ENCODE assay signal across 8 mouse cellular contexts in genomic region chr10:8973934-8974333, GRCm38 (mm10).
DNase-seq lines count a peak whose midpoint lies in the region; ATAC-seq and TF ChIP-seq lines count a peak whose summit lies in the region.
"Had no signal": no experiment of that assay in that cellular context is flagged by ENCODE, and none has a peak within 500 bp of the region (broad histone marks: within the 10 kb centered on the region; RNA-seq: fewer than 3 reads in every experiment).

No protein-coding gene starts in this region.

- no peak overlapping the region for H3K9ac ChIP-seq in liver, adult 2 months (ENCODE audit: low read depth, low read length)
- H3K9ac ChIP-seq in liver, embryonic 12.5 days: no peak overlapping the region
- no peak overlapping the region for H3K9ac ChIP-seq in intestine, embryonic 15.5 days
- H3K9ac ChIP-seq: midbrain, embryonic 15.5 days had no signal

- H3K27ac ChIP-seq in liver, adult 2 months (replicated peaks; ENCODE audit: insufficient read depth, low read depth, low read length): no peak overlapping the region
- no peak overlapping the region for H3K27ac ChIP-seq in liver, embryonic 12.5 days
- no peak overlapping the region for H3K27ac ChIP-seq in intestine, embryonic 15.5 days
- H3K27ac ChIP-seq: midbrain, embryonic 15.5 days had no signal

- no peak for ATAC-seq in liver, embryonic 12.5 days
- peak; percentile 32; the same call in 1 of the 2 replicates for ATAC-seq in intestine, embryonic 15.5 days
- ATAC-seq: midbrain, embryonic 15.5 days had no signal

- peak; percentile 55 for DNase-seq in liver, adult 2 months (ENCODE audit: extremely low read depth, low read depth, low spot score)
- DNase-seq in adipocyte (ENCODE audit: low spot score): peak; percentile 69
- DNase-seq in splenic B cell, adult 2 months (ENCODE audit: low read depth, low spot score): peak; percentile 79
- no peak for DNase-seq in left cerebral cortex, postnatal 10 days (ENCODE audit: extremely low spot score in 1 of 2, low spot score in 2 of 2)
- no peak for DNase-seq in yolk sac, embryonic 10.5 days (ENCODE audit: low spot score)

- WGBS in liver, adult 2 months: 62% methylated on average over 1 of the region's 1 CpGs
- WGBS in liver, embryonic 12.5 days (ENCODE audit: insufficient replicate concordance): 21% methylated on average over 1 of the region's 1 CpGs
- 78% methylated on average over 1 of the region's 1 CpGs for WGBS in intestine, embryonic 15.5 days

- no peaks in the 10 kb centered on the region for H3K9me3 ChIP-seq in liver, embryonic 12.5 days (replicated peaks)
- H3K9me3 ChIP-seq in intestine, embryonic 15.5 days: no peaks in the 10 kb centered on the region
- H3K9me3 ChIP-seq: midbrain, embryonic 15.5 days had no signal

- TF ChIP-seq POLR2A in liver, adult 2 months (IDR thresholded peaks at IDR 0.05; ENCODE audit: extremely low read depth, insufficient read depth, low read length): no peak

- TF ChIP-seq CTCF in liver, adult 2 months (IDR thresholded peaks at IDR 0.05; ENCODE audit: low read depth, low read length): peak; percentile 35

- H3K36me3 ChIP-seq in liver, adult 2 months (ENCODE audit: control insufficient read depth, insufficient read depth, low read length): no peaks in the 10 kb centered on the region
- no peaks in the 10 kb centered on the region for H3K36me3 ChIP-seq in liver, embryonic 12.5 days
- H3K36me3 ChIP-seq in intestine, embryonic 15.5 days: no peaks in the 10 kb centered on the region
- no peaks in the 10 kb centered on the region for H3K36me3 ChIP-seq in splenic B cell, adult 2 months (ENCODE audit: control insufficient read depth, insufficient read depth, low read length, poor library complexity, severe bottlenecking)
- H3K36me3 ChIP-seq: midbrain, embryonic 15.5 days had no signal

- no peak overlapping the region for H3K4me3 ChIP-seq in liver, adult 2 months (ENCODE audit: insufficient read depth, low read depth, low read length)
- H3K4me3 ChIP-seq in liver, embryonic 12.5 days: no peak overlapping the region
- H3K4me3 ChIP-seq in intestine, embryonic 15.5 days (replicated peaks): no peak overlapping the region
- H3K4me3 ChIP-seq: midbrain, embryonic 15.5 days had no signal

- H3K4me2 ChIP-seq in liver, embryonic 12.5 days: no peak overlapping the region
- H3K4me2 ChIP-seq in intestine, embryonic 15.5 days (replicated peaks): no peak overlapping the region
- H3K4me2 ChIP-seq: midbrain, embryonic 15.5 days had no signal

- intact Hi-C loops in left cerebral cortex, postnatal 10 days (cut with DNase I): loop anchor here (10.0 kb wide), 1 partner anchor 179 kb away; no protein-coding TSS in a partner anchor

- H3K27me3 ChIP-seq in liver, adult 2 months (ENCODE audit: control insufficient read depth, insufficient read depth, low read length): no peaks in the 10 kb centered on the region
- H3K27me3 ChIP-seq in liver, embryonic 12.5 days (replicated peaks): no peaks in the 10 kb centered on the region
- no peaks in the 10 kb centered on the region for H3K27me3 ChIP-seq in intestine, embryonic 15.5 days (replicated peaks)
- no peaks in the 10 kb centered on the region for H3K27me3 ChIP-seq in splenic B cell, adult 2 months (ENCODE audit: control insufficient read depth, insufficient read depth, low read length, poor library complexity, severe bottlenecking)
- H3K27me3 ChIP-seq: midbrain, embryonic 15.5 days had no signal

- no peaks in the 10 kb centered on the region for H3K79me2 ChIP-seq in liver, adult 2 months (ENCODE audit: control insufficient read depth, insufficient read depth, low read length)

- no peaks in the 10 kb centered on the region for H3K4me1 ChIP-seq in liver, adult 2 months (ENCODE audit: control insufficient read depth, insufficient read depth, low read length)
- H3K4me1 ChIP-seq in liver, embryonic 12.5 days: no peaks in the 10 kb centered on the region
- H3K4me1 ChIP-seq in intestine, embryonic 15.5 days (replicated peaks): peaks cover 17% of the 10 kb centered on the region; the same call in 1 of the 2 replicates

Comparison
In these comparisons a context has a peak if more than half of its experiments do, and no peak if none do; other contexts are left out.
1. DNase-seq: peak in liver, adult 2 months (single experiment), adipocyte (single experiment) and splenic B cell, adult 2 months (single experiment); none in left cerebral cortex, postnatal 10 days (0 of 2) and yolk sac, embryonic 10.5 days (single experiment).